Mouse (Mus musculus): ENCODE results near the gene Hoxa2.

Hoxa2 gene

GRCm38 (mm10) chr6:52157466-52158275, 7.0 kb downstream of the Hoxa2 start:
- no peak for TF ChIP-seq GATA4 (IDR thresholded peaks at IDR 0.05; ENCODE audit: insufficient replicate concordance, low read length)

GRCm38 (mm10) chr6:52156551-52157200, 8.0 kb downstream of the Hoxa2 start:
- TF ChIP-seq GATA4 (IDR thresholded peaks at IDR 0.05; ENCODE audit: insufficient replicate concordance, low read length), result no peak

- no peak for TF ChIP-seq GATA4 (IDR thresholded peaks at IDR 0.05; ENCODE audit: insufficient replicate concordance, low read length)
Measured at GRCm38 (mm10) chr6:52155471-52155870, 9.2 kb downstream of the Hoxa2 start.

GRCm38 (mm10) chr6:52154044-52154443, 10.6 kb downstream of the Hoxa2 start:
- TF ChIP-seq GATA4 (IDR thresholded peaks at IDR 0.05; ENCODE audit: insufficient replicate concordance, low read length), result no peak

- no peak for TF ChIP-seq GATA4 (IDR thresholded peaks at IDR 0.05; ENCODE audit: insufficient replicate concordance, low read length)
Measured at GRCm38 (mm10) chr6:52153270-52153669, 11.4 kb downstream of the Hoxa2 start.

- TF ChIP-seq GATA4 (IDR thresholded peaks at IDR 0.05; ENCODE audit: insufficient replicate concordance, low read length), result no peak
Measured at GRCm38 (mm10) chr6:52152226-52153193, 12.1 kb downstream of the Hoxa2 start.

GRCm38 (mm10) chr6:52151571-52151970, 13.1 kb downstream of the Hoxa2 start:
- no peak for TF ChIP-seq GATA4 (IDR thresholded peaks at IDR 0.05; ENCODE audit: insufficient replicate concordance, low read length)

GRCm38 (mm10) chr6:52150401-52150966, 14.1 kb downstream of the Hoxa2 start:
- no peak for TF ChIP-seq GATA4 (IDR thresholded peaks at IDR 0.05; ENCODE audit: insufficient replicate concordance, low read length)

GRCm38 (mm10) chr6:52139115-52139514, 25.5 kb downstream of the Hoxa2 start:
- TF ChIP-seq GATA4 (IDR thresholded peaks at IDR 0.05; ENCODE audit: insufficient replicate concordance, low read length), result no peak

GRCm38 (mm10) chr6:52138576-52138975, 26.1 kb downstream of the Hoxa2 start:
- TF ChIP-seq GATA4 (IDR thresholded peaks at IDR 0.05; ENCODE audit: insufficient replicate concordance, low read length), result no peak

- TF ChIP-seq GATA4 (IDR thresholded peaks at IDR 0.05; ENCODE audit: insufficient replicate concordance, low read length), result no peak
Measured at GRCm38 (mm10) chr6:52137841-52138535, 26.6 kb downstream of the Hoxa2 start.

GRCm38 (mm10) chr6:52123673-52124072, 41.0 kb downstream of the Hoxa2 start:
- TF ChIP-seq GATA4 (IDR thresholded peaks at IDR 0.05; ENCODE audit: insufficient replicate concordance, low read length), result no peak

GRCm38 (mm10) chr6:52121173-52121572, 43.5 kb downstream of the Hoxa2 start:
- TF ChIP-seq GATA4 (IDR thresholded peaks at IDR 0.05; ENCODE audit: insufficient replicate concordance, low read length), result no peak

- TF ChIP-seq GATA4 (IDR thresholded peaks at IDR 0.05; ENCODE audit: insufficient replicate concordance, low read length), result no peak
Measured at GRCm38 (mm10) chr6:52118903-52119635, 45.6 kb downstream of the Hoxa2 start.

Data from liver, adult (tissue).